Mouse (Mus musculus) hindbrain, embryonic 11.5 days (tissue): Measurements from ENCODE around the gene Casq2. TPM values are rescaled to one million over a fixed set of nuclear protein-coding genes. Genes with fewer than 3 reads are reported as not detected.

Experiments
- ATAC-seq: fragments of 200-750 bp; cut with Nextera tagmentation; 2 replicates; pipeline ENCODE4 v1.8.0; 2017; ENCODE audit warnings: mild to moderate bottlenecking, moderate TSS enrichment, moderate library complexity; ENCODE audit not compliant: low FRiP score
- DNase-seq: peaks from one replicate; pipeline ENCODE4 v3.0.0-alpha.2; 2015; ENCODE audit warnings: low spot score
- H3K27ac ChIP-seq: fragments of 300-500 bp; sonication (generic); 2 replicates; pipeline ENCODE4 v1.5.1; 2014; ENCODE audit warnings: mild to moderate bottlenecking, low read depth, low read length
- H3K27me3 ChIP-seq: fragments of 300-500 bp; sonication (generic); 2 replicates; pipeline ENCODE4 v1.6.1; 2014; ENCODE audit warnings: mild to moderate bottlenecking, low read length, moderate library complexity, mixed read lengths; ENCODE audit not compliant: control insufficient read depth, insufficient read depth
- H3K36me3 ChIP-seq: fragments of 300-500 bp; sonication (generic); 2 replicates; pipeline ENCODE4 v1.6.1; 2014; ENCODE audit warnings: mild to moderate bottlenecking, low read length, moderate library complexity, mixed read lengths; ENCODE audit not compliant: control insufficient read depth, insufficient read depth
- H3K4me1 ChIP-seq: fragments of 300-500 bp; sonication (generic); replicated peaks from 2 replicates; pipeline ENCODE4 v1.6.1; 2014; ENCODE audit warnings: low read length, mixed read lengths; ENCODE audit not compliant: control insufficient read depth, insufficient read depth
- H3K4me2 ChIP-seq: fragments of 300-500 bp; sonication (generic); replicated peaks from 2 replicates; pipeline ENCODE4 v1.6.1; 2014; ENCODE audit warnings: mild to moderate bottlenecking, low read depth, low read length
- H3K4me3 ChIP-seq: fragments of 300-500 bp; sonication (generic); 2 replicates; pipeline ENCODE4 v1.5.1; 2014; ENCODE audit warnings: low read depth, low read length
- H3K9ac ChIP-seq: fragments of 300-500 bp; sonication (generic); 2 replicates; pipeline ENCODE4 v1.6.1; 2014; ENCODE audit warnings: low read depth, low read length
- H3K9me3 ChIP-seq: fragments of 300-500 bp; sonication (generic); 2 replicates; pipeline ENCODE4 v1.6.1; 2016; ENCODE audit warnings: low read length; ENCODE audit not compliant: control insufficient read depth
- WGBS: fragments of 180-500 bp; shearing (Covaris S2); extraction: QIAGEN DNeasy Blood & Tissue Kit; methylation state at CpG from one replicate; pipeline ENCODE4 v1.1.7; 2014; 5-methylcytosine and 5-hydroxymethylcytosine counted together
- polyA plus RNA-seq: library from polyadenylated mRNA; unstranded; fragments of >200 nt; fragmentation: Nextera tagmentation; extraction: Ambion mirVana; gene quantifications from 2 replicates; pipeline ENCODE4 v1.2.1, GENCODE M21; 2014

Casq2 gene
- polyA plus RNA-seq, 1 experiment from 2014 or later = 0.76 TPM

DNA sequence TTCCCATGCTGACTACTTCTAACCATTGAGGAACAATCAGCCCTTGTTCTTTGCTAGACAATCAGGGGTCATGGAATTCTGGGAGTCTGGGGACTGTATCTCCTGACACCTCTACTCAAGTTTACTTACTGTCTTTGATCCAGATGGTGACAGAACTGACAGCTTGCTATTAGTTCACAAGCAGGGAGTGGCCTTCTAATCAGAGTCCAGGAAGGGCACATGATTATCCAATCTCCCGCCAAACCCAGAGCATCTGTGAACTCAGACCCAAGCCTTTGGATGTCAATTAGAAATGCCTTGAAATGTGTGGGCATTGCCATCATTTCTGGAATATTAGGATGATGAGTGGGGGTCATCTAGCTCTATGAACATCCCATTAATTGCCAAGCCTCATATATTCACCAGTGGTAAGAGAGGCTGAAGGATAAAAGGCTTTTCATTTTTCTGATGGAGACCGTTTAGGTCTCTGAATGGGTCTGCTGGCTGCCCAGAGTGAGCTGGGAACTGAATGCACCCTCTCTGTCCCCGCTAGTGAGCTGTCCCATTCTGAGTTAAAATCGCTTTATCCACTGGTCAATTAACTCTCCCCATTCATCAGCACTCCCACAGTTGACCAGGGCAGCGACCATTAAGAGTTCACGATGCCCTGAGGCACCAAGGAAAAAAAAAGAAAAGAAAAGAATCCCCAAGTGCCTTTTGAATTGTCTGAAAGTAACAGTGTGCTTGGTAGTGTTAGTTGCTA lies 59.6 kb downstream of the Casq2 start:
- no peaks in the 10 kb centered on the region for H3K9me3 ChIP-seq
- H3K27me3 ChIP-seq = no peaks in the 10 kb centered on the region
- H3K4me2 ChIP-seq = no peak overlapping the region
- no peaks in the 10 kb centered on the region for H3K36me3 ChIP-seq
- ATAC-seq (no peak), DNase-seq (no peak)
- H3K4me3 ChIP-seq = no peak overlapping the region
- H3K27ac ChIP-seq = no peak overlapping the region
- WGBS = 35% methylated on average over 6 of the region's 6 CpGs
- no peaks in the 10 kb centered on the region for H3K4me1 ChIP-seq
- no peak overlapping the region for H3K9ac ChIP-seq

DNA sequence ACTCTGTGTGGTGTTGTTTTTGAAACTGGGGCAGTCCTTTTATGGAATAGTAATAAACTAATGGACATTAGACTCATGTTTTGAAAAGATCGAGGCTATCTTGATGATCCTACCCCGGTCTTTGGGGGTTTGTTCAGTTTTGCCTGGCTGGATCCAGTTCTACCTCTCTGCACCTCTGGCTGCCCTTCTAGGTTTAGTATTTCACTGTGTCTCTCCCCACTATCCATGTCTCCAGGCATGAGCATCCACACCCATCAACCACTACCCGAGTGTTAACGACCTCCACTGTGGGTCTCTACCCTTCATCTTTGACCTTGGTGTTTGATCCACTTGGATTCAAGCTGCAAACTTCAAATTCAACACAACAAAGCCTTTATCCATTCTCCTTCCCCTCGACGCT lies 60.2 kb downstream of the Casq2 start:
- Histone ChIP-seq H3K27ac (no peak overlapping the region), H3K9me3 (no peaks in the 10 kb centered on the region), H3K9ac (no peak overlapping the region), H3K4me2 (no peak overlapping the region), H3K4me1 (no peaks in the 10 kb centered on the region), H3K27me3 (no peaks in the 10 kb centered on the region), H3K4me3 (no peak overlapping the region), H3K36me3 (no peaks in the 10 kb centered on the region)
- ATAC-seq = no peak
- no peak for DNase-seq
- 75% methylated on average over 6 of the region's 6 CpGs for WGBS

DNA sequence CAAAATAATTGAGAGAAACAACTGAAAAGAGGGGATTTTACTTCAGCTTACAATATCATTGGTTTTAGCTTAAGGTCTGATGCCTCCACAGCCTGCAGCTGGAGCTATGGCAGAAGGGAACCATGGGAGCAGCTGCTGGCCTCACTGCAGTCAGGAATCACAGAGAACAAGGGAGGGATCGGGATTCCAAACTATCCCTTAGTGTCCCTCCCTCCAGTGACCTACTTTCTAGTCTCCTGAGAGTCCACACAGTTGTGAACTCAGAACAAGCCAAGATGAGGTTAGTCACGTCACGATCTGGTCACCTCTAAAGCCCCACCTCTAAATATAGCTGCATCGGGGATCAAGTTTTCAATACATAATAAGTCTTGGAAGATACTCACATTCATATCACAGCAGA lies 61.0 kb downstream of the Casq2 start:
- no peaks in the 10 kb centered on the region for H3K36me3 ChIP-seq
- H3K9ac ChIP-seq = no peak overlapping the region
- H3K9me3 ChIP-seq = no peaks in the 10 kb centered on the region
- no peaks in the 10 kb centered on the region for H3K4me1 ChIP-seq
- no peak overlapping the region for H3K4me2 ChIP-seq
- no peak for ATAC-seq
- H3K27ac ChIP-seq = no peak overlapping the region
- H3K4me3 ChIP-seq = no peak overlapping the region
- no peak for DNase-seq
- 81% methylated on average over 4 of the region's 4 CpGs for WGBS
- no peaks in the 10 kb centered on the region for H3K27me3 ChIP-seq

DNA sequence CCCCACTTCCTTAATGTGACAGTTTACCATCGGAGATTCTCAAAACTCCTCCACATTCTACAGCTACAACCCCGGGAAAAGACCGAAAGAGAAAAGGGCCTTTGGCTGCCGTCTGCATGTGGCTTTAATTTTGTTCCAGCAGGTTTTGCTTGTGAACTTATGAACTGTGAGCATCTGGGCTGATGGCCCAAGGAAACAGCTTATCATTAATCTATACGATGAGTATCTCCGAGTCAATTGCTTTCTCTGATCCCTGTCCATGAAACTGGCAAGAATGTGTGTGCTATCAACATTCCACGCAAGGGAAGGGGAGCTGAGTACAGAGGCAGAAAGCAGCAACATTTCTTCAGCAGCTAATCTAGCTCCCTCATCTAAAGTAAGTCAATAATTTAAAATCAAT lies 63.7 kb downstream of the Casq2 start:
- Histone ChIP-seq H3K27me3 (no peaks in the 10 kb centered on the region), H3K9ac (no peak overlapping the region), H3K9me3 (no peaks in the 10 kb centered on the region), H3K4me2 (no peak overlapping the region), H3K27ac (no peak overlapping the region), H3K36me3 (no peaks in the 10 kb centered on the region), H3K4me3 (no peak overlapping the region), H3K4me1 (no peaks in the 10 kb centered on the region)
- 55% methylated on average over 7 of the region's 7 CpGs for WGBS
- DNase-seq = no peak
- ATAC-seq = no peak

DNA sequence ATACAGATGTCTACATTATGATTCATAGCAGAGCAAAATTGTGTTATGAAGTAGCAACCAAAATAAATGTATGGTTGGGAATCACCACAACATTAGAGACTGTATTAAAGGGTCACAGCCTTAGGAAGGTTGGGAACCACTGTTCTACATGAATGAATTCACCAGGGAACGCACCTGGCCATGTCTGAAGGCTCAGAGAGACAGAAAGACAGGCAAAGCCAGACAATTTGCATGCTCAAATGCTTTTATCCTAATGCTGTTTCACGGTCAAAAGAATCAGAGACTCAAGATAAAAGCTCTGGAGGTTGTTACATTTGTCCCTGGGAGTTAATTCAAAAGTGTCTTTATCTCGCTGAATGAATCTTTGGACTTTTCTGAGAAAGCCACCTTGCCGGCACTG lies 65.6 kb downstream of the Casq2 start:
- Histone ChIP-seq H3K36me3 (no peaks in the 10 kb centered on the region), H3K9ac (no peak overlapping the region), H3K4me1 (no peaks in the 10 kb centered on the region), H3K9me3 (no peaks in the 10 kb centered on the region), H3K27ac (no peak overlapping the region), H3K27me3 (no peaks in the 10 kb centered on the region), H3K4me3 (no peak overlapping the region), H3K4me2 (no peak overlapping the region)
- ATAC-seq (no peak), DNase-seq (no peak)
- 51% methylated on average over 4 of the region's 4 CpGs for WGBS

DNA sequence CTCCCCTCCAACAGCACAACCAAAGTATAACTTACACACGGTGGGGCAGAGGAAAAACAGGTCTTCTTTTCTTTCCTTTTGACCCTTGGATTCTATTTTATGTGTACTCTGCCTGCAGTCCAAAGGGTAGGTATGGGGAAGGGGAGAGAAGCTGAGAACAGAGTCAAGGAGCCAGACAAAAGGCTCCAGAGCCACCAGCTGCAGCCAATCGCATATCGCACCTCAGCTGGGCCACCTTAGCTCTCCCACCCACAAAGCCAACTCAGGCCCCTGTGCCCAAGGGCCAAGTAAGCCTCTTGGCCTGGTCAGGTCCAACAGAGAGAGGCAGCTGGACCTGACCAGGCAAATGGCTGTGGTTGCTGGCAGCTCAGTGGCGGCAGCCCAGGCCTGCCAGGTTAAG lies 66.3 kb downstream of the Casq2 start:
- H3K27me3 ChIP-seq = no peaks in the 10 kb centered on the region
- H3K27ac ChIP-seq = no peak overlapping the region
- no peak for ATAC-seq
- H3K9ac ChIP-seq = no peak overlapping the region
- no peaks in the 10 kb centered on the region for H3K9me3 ChIP-seq
- H3K4me1 ChIP-seq = no peaks in the 10 kb centered on the region
- no peak overlapping the region for H3K4me3 ChIP-seq
- no peak for DNase-seq
- 32% methylated on average over 4 of the region's 4 CpGs for WGBS
- 0 out of 2 replicates have a peak, but pooled peaks cover under 1% of the 10 kb centered on the region for H3K36me3 ChIP-seq
- H3K4me2 ChIP-seq = no peak overlapping the region

DNA sequence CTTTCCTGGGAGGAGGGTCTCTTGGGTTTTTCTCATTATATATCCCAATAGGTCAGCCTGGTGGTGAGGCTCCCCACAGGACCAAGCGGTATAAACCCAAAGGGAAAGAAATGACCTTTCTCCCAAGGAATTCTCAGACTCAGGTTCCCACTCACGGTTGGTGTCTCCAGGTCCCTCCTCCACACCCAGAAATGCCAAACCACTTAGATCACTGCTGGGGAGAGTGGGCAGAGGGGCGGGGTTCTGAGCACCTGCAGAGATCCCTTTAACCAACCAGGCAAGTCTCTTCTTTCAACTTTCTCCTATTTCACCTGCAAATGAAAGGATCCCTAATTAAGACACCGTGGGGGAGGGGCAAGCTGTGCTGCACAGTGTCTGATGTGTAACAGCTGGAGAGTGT lies 66.7 kb downstream of the Casq2 start:
- H3K36me3 ChIP-seq = 0 out of 2 replicates have a peak, but pooled peaks cover 3% of the 10 kb centered on the region
- DNase-seq (no peak), ATAC-seq (no peak)

DNA sequence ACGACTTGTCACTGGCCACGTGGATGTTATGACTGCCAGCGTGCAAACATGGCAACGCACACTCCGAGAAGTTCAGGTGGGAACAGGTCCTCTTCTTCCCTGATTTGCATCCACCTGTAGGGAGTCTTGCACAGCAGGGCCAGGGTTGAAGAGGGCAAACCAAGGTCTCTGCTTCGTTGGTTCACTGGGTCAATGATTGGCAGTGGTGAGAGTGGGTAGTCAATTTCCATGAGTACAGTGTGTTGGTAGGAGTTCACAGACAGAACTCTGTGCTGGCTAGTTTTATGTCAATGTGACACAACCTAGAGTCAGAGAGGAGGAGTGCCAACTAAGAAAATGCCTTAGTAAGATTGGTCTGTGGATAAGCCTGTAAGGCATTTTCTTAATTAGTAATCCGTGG lies 67.9 kb downstream of the Casq2 start:
- Histone ChIP-seq H3K4me1 (no peaks in the 10 kb centered on the region), H3K4me2 (no peak overlapping the region), H3K36me3 (0 out of 2 replicates have a peak, but pooled peaks cover 3% of the 10 kb centered on the region), H3K9me3 (no peaks in the 10 kb centered on the region), H3K27me3 (no peaks in the 10 kb centered on the region), H3K27ac (no peak overlapping the region), H3K9ac (no peak overlapping the region), H3K4me3 (no peak overlapping the region)
- 82% methylated on average over 7 of the region's 7 CpGs for WGBS
- DNase-seq (no peak), ATAC-seq (no peak)

More for the DNA sequence above, 66.7 kb downstream of the Casq2 start:
- H3K9me3 ChIP-seq = no peaks in the 10 kb centered on the region
- WGBS = 20% methylated on average over 4 of the region's 4 CpGs
- no peak overlapping the region for H3K27ac ChIP-seq
- no peaks in the 10 kb centered on the region for H3K4me1 ChIP-seq
- H3K9ac ChIP-seq = no peak overlapping the region
- no peak overlapping the region for H3K4me2 ChIP-seq
- H3K4me3 ChIP-seq = no peak overlapping the region
- no peaks in the 10 kb centered on the region for H3K27me3 ChIP-seq

DNA sequence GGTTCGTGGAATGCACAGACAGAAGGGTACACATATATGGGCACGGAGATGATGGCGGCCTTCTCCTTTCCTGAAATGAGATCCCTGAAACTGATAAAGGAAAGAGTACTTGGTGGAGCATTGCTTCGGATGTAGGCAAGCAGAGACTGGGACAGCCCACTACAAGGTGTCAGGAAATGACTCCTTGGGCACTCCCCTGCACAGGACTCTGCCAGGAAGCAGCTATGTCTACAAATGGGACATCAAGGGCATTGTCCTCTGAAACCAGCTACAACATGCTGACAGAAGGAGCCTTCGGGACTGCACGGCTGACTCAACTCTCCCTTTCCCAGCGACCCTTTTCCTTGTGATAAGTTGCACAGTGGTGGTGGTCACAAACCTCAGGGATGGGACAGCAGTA lies 70.5 kb downstream of the Casq2 start:
- Histone ChIP-seq H3K4me2 (no peak overlapping the region), H3K27me3 (no peaks in the 10 kb centered on the region), H3K4me3 (no peak overlapping the region), H3K36me3 (0 out of 2 replicates have a peak, but pooled peaks cover 3% of the 10 kb centered on the region), H3K27ac (no peak overlapping the region), H3K9me3 (no peaks in the 10 kb centered on the region), H3K9ac (no peak overlapping the region), H3K4me1 (no peaks in the 10 kb centered on the region)
- ATAC-seq = no peak
- WGBS = 93% methylated on average over 7 of the region's 7 CpGs
- no peak for DNase-seq
